14 mouse cellular contexts compared by ENCODE assay signal in the genomic region with DNA sequence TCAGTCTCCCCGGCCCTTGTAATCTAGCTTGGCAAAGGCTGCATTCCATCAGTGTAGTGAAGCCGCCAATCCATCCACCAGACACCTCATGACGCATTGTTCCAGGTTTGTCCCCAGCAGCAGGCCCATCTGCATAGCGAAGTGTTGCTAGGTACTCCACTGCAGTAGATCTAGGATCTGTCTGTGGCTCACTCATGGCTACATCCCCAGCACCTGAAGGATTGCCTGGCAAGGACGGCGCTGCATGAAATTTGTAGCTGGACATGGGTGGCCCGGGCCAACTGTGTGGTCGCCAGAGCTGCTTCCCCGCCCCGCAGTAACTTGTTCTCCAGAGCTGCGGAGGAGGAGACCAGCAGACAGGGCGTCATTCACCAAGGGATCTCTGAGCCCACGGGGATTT. TPM values are rescaled to one million over a fixed set of nuclear protein-coding genes. Genes with fewer than 3 reads are reported as not detected.
DNase-seq lines count a peak whose midpoint lies in the region; ATAC-seq lines count a peak whose summit lies in the region.
"Had no signal": no experiment of that assay in that cellular context is flagged by ENCODE, and none has a peak within 500 bp of the region (broad histone marks: within the 10 kb centered on the region; RNA-seq: fewer than 3 reads in every experiment).

No protein-coding gene starts in this region.

- H3K9me3 ChIP-seq in embryonic facial prominence, embryonic 13.5 days, result no peaks in the 10 kb centered on the region
- no peaks in the 10 kb centered on the region for H3K9me3 ChIP-seq in hindbrain, embryonic 12.5 days (replicated peaks)
- H3K9me3 ChIP-seq in midbrain, embryonic 14.5 days (ENCODE audit: control insufficient read depth, low read length), result no peaks in the 10 kb centered on the region

- peaks cover 34% of the 10 kb centered on the region for H3K36me3 ChIP-seq in embryonic facial prominence, embryonic 13.5 days
- H3K36me3 ChIP-seq in hindbrain, embryonic 12.5 days, result 0 out of 2 replicates have a peak, but pooled peaks cover 15% of the 10 kb centered on the region
- H3K36me3 ChIP-seq in midbrain, embryonic 14.5 days (ENCODE audit: control insufficient read depth, insufficient read depth, low read length), result 0 out of 2 replicates have a peak, but pooled peaks cover 2% of the 10 kb centered on the region

- intact Hi-C loops in left cerebral cortex, postnatal 36 days (cut with DNase I), result no loop called here

- no peaks in the 10 kb centered on the region for H3K27me3 ChIP-seq in embryonic facial prominence, embryonic 13.5 days
- H3K27me3 ChIP-seq in hindbrain, embryonic 12.5 days, result peaks cover 29% of the 10 kb centered on the region
- H3K27me3 ChIP-seq in midbrain, embryonic 14.5 days (ENCODE audit: control insufficient read depth, insufficient read depth, low read length), result no peaks in the 10 kb centered on the region

- H3K4me2 ChIP-seq in embryonic facial prominence, embryonic 13.5 days, result no peak overlapping the region
- H3K4me2 ChIP-seq in hindbrain, embryonic 12.5 days (replicated peaks), result peak overlapping the region; percentile 25
- peak overlapping the region; percentile 24 for H3K4me2 ChIP-seq in midbrain, embryonic 14.5 days (ENCODE audit: low read length)

- ATAC-seq in embryonic facial prominence, embryonic 13.5 days (ENCODE audit: insufficient number of reproducible peaks, insufficient read depth, low FRiP score, low TSS enrichment, low read depth), result no peak
- peak; percentile 30 for ATAC-seq in hindbrain, embryonic 12.5 days (ENCODE audit: low FRiP score)
- ATAC-seq in midbrain, embryonic 14.5 days (ENCODE audit: low FRiP score, low TSS enrichment), result peak; percentile 38; the same call in 1 of the 2 replicates

- DNase-seq in embryo, embryonic 11 days, result peak; percentile 53
- DNase-seq in midbrain, embryonic 14.5 days, result peak; percentile 51
- no peak for DNase-seq in left cerebral cortex, postnatal 36 days (ENCODE audit: low spot score in 2 of 2)
- no peak for DNase-seq in layer of hippocampus, postnatal 25 days (ENCODE audit: extremely low spot score in 1 of 2, low spot score in 1 of 2)
- no peak for DNase-seq in cerebellum, adult 11 months
- DNase-seq: adrenal gland, postnatal 25 days; heart, adult 18-20 months had no signal

- H3K4me1 ChIP-seq in embryonic facial prominence, embryonic 13.5 days, result peaks cover 18% of the 10 kb centered on the region
- peaks cover 42% of the 10 kb centered on the region for H3K4me1 ChIP-seq in hindbrain, embryonic 12.5 days
- H3K4me1 ChIP-seq in midbrain, embryonic 14.5 days (ENCODE audit: control insufficient read depth, insufficient read depth, low read length), result peaks cover 22% of the 10 kb centered on the region

- WGBS in embryonic facial prominence, embryonic 13.5 days, result 18% methylated on average over 13 of the region's 13 CpGs
- WGBS in hindbrain, embryonic 12.5 days, result 14% methylated on average over 13 of the region's 13 CpGs
- WGBS in midbrain, embryonic 14.5 days, result 8% methylated on average over 13 of the region's 13 CpGs

- H3K4me3 ChIP-seq in embryonic facial prominence, embryonic 13.5 days, result no peak overlapping the region
- H3K4me3 ChIP-seq in hindbrain, embryonic 12.5 days, result no peak overlapping the region
- no peak overlapping the region for H3K4me3 ChIP-seq in midbrain, embryonic 14.5 days (replicated peaks; ENCODE audit: low read depth, low read length)

- H3K9ac ChIP-seq in embryonic facial prominence, embryonic 13.5 days, result 0 out of 2 replicates have a peak overlapping the region, but pooled peaks have one; percentile 3
- no peak overlapping the region for H3K9ac ChIP-seq in hindbrain, embryonic 12.5 days
- no peak overlapping the region for H3K9ac ChIP-seq in midbrain, embryonic 14.5 days (replicated peaks; ENCODE audit: low read length)
- H3K9ac ChIP-seq: liver, embryonic 14.5 days had no signal

- H3K27ac ChIP-seq in embryonic facial prominence, embryonic 13.5 days, result no peak overlapping the region
- peak overlapping the region; percentile 76 for H3K27ac ChIP-seq in hindbrain, embryonic 12.5 days
- peak overlapping the region; percentile 74 for H3K27ac ChIP-seq in midbrain, embryonic 14.5 days (replicated peaks; ENCODE audit: low read depth, low read length)
- H3K27ac ChIP-seq: liver, embryonic 14.5 days had no signal

RNA-seq across cellular contexts. Expression of a gene that starts 28.0 kb away (rescaled TPM):
- polyA plus RNA-seq in embryonic facial prominence, embryonic 13.5 days (2015; fragmentation: Nextera tagmentation; extraction: Ambion mirVana), result 10.5 and 10.9 TPM in 2 replicates
- 18.6 and 20.8 TPM in 2 replicates for polyA plus RNA-seq in hindbrain, embryonic 12.5 days (2016; fragmentation: Nextera tagmentation; extraction: Ambion mirVana)
- polyA plus RNA-seq in midbrain, embryonic 14.5 days (2014; fragmentation: Nextera tagmentation; extraction: Ambion mirVana), result 12.0 and 13.1 TPM in 2 replicates
- total RNA-seq in left cerebral cortex, postnatal 36 days (2021), result 10 to 100 TPM; 49.3 to 58.2 TPM
- total RNA-seq in layer of hippocampus, postnatal 25 days (2021), result 10 to 100 TPM; 55.0 to 55.4 TPM

RNA-seq across cellular contexts. Expression of a gene that starts 59.1 kb away (rescaled TPM):
- polyA plus RNA-seq in embryonic facial prominence, embryonic 13.5 days (2015; fragmentation: Nextera tagmentation; extraction: Ambion mirVana), result 1.3 and 5.1 TPM in 2 replicates
- polyA plus RNA-seq in hindbrain, embryonic 12.5 days (2016; fragmentation: Nextera tagmentation; extraction: Ambion mirVana), result 0.25 and 0.32 TPM in 2 replicates
- polyA plus RNA-seq in midbrain, embryonic 14.5 days (2014; fragmentation: Nextera tagmentation; extraction: Ambion mirVana), result not detected in 2 replicates
- not detected for total RNA-seq in left cerebral cortex, postnatal 36 days (2021)
- not detected for total RNA-seq in layer of hippocampus, postnatal 25 days (2021)
- total RNA-seq: common myeloid progenitor, adult 5-6 weeks; heart, adult 18-20 months; hematopoietic stem cell, adult 5-6 weeks; left cerebral cortex, postnatal 10 days; megakaryocyte progenitor cell, adult 5-6 weeks had no signal

Comparison
In these comparisons a context has a peak if more than half of its experiments do, and no peak if none do; other contexts are left out.
1. DNase-seq: peak in embryo, embryonic 11 days (single experiment) and midbrain, embryonic 14.5 days (single experiment); none in left cerebral cortex, postnatal 36 days (0 of 2), layer of hippocampus, postnatal 25 days (0 of 2) and cerebellum, adult 11 months (single experiment).